Mouse (Mus musculus): ENCODE measurements around the gene 1810062G17Rik.

Gene 1810062G17Rik

DNA sequence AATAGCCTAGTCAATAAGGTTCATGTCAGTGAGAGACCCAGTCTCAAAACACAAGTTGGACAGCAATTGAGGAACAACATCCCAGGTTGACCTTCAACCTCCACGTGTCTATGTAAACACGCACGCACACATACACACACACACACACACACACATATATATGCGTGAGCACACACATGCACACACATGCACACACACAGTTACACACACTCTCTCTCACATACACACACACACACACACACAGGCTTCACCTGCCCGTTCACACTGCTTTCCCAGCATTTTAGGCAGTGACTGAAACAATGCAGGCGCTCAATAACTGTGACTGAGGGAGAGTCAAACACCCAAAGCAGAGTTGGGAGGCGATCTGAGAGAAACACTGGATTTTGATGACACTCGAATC, 29.6 kb downstream of the 1810062G17Rik start:
- no peak for DNase-seq (ENCODE audit: low spot score in 2 of 2)

DNA sequence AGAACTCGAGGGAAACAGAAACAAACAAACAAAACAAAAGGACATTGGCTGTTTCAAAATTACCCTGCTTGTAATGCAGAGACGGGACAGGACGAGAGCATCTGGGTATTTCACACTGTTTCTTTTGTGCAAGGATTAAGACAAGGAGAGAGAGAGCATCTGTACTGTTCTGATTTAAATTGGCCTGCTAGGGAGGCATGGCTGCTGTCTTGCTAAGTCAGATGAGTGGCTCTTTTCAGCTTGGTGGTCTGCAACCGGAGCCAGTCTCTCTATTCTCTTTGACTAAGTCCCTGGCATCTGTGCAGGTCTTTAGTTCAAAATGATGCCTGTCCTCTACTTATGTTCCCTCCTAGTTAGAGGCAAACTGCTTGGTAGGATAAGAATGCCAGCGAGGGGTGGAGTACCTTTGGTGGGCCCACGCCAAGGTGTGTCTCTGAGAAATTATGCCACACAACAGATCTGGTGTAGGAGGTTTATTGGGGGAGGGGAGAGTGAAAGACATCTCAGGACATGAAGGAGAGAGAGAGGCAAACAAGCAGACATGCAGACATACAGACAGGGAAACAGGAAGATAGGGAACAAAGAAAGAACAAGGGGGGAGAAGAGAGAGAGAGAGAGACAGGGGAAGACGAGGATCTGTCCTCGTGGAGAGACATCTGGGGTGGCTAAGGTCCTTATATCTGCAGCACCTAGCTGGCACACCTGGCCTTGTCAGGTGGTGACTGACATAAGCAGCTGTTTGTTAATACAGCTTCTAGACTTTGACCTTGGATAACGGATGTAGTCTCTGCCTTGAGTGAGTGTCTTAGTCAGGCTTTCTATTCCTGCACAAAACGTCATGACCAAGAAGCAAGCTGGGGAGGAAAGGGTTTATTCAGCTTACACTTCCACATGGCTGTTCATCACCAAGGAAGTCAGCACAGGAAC, 30.3 kb downstream of the 1810062G17Rik start:
- DNase-seq (ENCODE audit: low spot score in 2 of 2), result no peak

DNA sequence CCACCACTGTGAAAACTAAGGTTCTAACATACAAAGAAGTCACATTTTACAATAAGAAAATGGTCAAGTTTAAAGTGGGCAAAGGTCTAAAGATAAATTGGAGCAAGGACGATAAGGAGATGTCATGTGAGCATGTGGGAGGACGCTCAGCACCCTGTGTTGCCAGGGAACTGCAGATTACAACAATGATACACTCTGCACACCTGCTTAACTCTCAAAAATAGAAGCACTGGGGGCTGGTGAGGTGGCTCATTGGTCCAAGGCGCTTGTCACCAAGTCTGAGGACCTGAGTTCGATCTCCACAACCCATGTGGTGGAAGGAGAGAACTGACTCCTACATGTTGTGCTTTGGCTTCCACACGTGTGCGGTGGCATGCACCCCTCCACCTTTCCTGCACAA, 35.8 kb downstream of the 1810062G17Rik start:
- no peak for DNase-seq (ENCODE audit: low spot score in 2 of 2)

DNA sequence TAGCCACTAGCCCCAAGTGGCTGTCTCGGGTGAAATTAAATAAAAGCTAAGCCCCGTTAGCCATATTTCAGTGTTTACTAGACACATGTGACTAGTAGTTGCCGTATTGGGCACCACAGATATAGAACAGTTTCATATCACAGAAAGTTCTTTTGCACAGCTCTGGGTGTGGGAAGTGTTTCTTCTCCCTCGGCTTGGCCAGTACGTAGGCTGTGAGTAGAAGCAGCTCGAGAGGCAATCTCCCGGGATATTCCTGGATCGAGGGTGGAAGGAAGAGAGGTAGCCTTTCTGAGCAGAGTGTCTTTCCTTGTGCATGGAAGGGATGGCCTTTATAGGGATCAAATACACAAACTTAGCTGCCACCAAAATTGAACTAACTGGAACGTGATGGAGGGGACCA, 40.5 kb downstream of the 1810062G17Rik start:
- DNase-seq (ENCODE audit: low spot score in 2 of 2), result no peak

DNA sequence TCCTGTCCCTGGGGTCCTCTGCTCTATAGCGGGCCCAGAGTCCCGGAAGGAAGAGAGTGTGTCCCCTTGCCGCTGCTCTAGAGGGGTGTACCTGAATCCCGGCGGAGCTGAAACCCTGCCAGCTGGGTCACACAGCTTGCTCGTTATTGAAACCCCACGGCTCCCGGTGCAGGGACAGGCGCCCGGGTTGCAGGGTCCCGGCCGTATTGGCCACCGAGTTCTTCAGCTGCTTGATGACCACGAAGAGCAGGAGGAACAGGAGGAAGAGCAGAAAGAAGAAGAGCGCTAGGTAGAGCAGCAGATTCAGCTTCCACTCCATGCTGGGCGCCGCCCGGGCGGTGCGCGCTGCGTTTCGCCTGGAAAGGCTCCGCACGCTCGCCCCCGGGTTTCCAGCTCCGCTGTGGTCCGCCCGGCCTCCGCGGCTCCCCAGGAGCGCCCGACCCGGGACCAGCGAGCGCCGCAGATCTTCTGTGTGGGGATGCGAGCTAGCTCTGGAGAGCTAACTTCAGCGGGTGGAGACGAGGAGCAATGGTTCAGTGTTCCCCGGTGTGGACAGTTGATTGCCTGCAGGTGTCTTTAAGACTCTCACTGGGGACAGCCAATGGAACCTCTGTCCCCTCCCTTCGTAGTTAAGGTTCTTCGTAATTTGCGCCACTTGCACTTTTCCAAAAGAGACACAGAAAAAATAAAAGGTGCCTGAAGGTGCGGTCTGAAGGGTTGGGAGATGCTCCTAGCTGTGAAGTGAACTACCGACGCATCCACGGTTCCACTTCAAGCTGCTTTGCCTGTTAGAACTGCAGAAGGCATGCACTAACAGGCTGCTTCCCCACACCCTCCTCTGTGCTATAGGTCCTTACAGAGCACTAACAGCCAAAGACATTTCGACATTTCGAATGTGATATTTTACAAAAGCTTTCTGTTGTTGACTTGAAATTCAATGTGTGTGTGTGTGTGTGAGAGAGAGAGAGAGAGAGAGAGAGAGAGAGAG, 45.6 kb downstream of the 1810062G17Rik start, which contains the start of gene Gm11549:
Gene Gm11549 (minus strand): TSS at position 741 of the 988 bp plus-strand sequence.
- no peak for DNase-seq (ENCODE audit: low spot score in 2 of 2)

DNA sequence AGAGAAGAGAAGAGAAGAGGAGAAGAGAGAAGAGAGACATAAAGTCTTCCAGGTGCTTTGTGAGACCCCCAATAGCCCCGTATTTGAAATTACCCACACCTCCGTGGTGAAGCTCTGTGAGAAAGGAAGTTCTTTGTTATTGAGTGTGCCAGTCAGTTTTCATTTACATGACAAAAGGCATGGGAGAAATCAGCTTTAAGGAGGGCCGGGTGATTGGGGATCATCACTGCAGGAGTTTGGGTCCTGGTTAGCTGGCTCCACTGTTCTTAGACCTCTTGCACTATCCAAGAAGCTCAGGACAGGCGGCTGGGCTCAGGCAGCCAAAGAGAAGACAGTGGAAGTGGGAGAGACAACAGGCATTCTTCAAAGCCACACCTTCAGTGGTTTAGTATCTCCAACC, 46.4 kb downstream of the 1810062G17Rik start:
- no peak for DNase-seq (ENCODE audit: low spot score in 2 of 2)

DNA sequence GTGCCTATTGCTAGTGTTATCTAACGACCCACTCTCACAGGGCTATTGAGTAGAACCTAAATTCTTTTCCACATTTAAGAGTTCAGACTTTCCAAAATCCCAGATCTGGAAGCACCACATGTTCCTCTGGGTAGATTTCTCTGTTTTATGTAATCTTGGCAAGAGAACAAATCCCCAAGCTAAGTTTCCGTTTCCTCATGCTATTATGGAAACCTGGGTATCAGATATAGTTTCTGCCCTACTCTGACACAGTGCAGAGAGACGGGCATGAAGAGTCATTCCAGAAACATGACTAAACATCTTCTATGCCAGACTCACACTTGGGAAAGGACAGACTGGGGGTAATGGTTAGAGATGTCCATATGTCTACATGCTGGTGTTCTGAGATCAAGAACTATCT, 48.7 kb downstream of the 1810062G17Rik start:
- no peak for DNase-seq (ENCODE audit: low spot score in 2 of 2)

DNA sequence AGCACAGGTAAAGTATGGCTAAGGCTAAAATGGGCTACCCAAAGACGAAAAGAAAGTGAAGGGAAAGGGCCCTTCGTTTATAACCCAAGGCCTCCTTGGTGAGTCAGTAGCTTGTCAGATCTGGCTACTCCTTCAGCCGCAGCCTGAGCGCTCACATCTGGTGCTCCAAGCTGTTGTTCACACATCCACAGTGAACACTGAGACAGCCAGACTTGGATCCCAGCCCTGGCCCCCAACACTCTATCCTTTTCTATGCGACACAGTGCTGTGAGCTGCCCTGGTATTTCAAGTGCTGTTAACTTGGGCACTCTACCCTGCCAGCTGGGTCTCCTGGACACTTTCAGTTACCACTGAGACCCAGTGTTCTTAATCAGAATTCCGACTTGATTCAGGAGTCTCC, 54.6 kb downstream of the 1810062G17Rik start:
- no peak for DNase-seq (ENCODE audit: low spot score in 2 of 2)

DNA sequence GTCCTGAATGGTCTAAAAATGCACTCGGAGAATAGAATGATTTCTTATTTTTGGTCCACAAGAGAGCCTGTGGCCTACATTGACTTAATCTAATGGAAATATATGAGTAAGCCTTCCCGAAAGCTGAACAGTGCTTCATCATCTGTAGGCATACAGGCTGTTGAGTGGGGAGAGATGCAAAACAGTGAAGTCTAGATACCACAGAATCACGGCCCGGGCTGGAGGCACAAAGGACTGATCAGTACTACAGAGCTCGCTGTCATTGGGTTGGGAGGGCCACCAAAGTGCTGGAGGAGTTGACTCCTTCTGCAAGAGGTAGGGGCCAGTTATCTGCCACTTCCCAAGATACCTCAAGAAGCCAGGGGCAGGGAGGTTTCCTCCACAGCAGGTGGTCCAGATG, 55.0 kb downstream of the 1810062G17Rik start:
- no peak for DNase-seq (ENCODE audit: low spot score in 2 of 2)

DNA sequence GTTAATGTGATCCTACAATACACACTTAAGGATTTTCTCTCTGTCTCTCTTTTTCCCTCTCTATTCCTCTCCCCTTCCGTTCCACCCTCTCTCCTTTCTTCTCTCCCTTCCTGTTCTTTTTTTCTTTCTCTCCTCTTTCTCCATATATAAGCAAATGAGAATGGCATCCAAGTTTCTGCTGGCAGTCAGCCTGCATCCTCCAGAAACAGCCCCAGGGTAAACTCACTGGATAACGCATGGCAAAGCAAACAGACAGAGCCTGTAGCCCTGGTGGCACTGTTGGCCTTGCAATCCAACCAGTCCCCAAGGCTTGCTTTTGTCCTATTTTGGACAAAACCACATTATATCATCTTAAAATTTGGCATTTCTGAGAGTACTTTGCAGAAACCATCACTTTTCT, 55.5 kb downstream of the 1810062G17Rik start:
- no peak for DNase-seq (ENCODE audit: low spot score in 2 of 2)

Measured in spleen, postnatal 36 days (tissue).